Mouse (Mus musculus) limb, embryonic 15.5 days (tissue): ENCODE measurements at regions not wholly inside any gene's neighbourhood (a gene's known extent, or its start where the extent isn't known, plus 50 kb on each side); places are given as distances from the start of the nearest gene placed in this dataset.

Experiments used
- ATAC-seq: fragments of 200-750 bp; cut with Nextera tagmentation; 2 replicates; pipeline ENCODE4 v1.8.0; 2017; ENCODE audit warnings: low read depth, moderate TSS enrichment; ENCODE audit not compliant: insufficient number of reproducible peaks, low FRiP score, low TSS enrichment
- H3K27ac ChIP-seq: fragments of 300-500 bp; sonication (generic); 2 replicates; pipeline ENCODE4 v1.5.1; 2015; ENCODE audit warnings: moderate library complexity, mild to moderate bottlenecking, inconsistent platforms
- H3K27me3 ChIP-seq: fragments of 300-500 bp; sonication (generic); 2 replicates; pipeline ENCODE4 v1.6.1; 2015; ENCODE audit warnings: inconsistent platforms
- H3K36me3 ChIP-seq: fragments of 300-500 bp; sonication (generic); 2 replicates; pipeline ENCODE4 v1.6.1; 2015; ENCODE audit warnings: inconsistent platforms
- H3K4me1 ChIP-seq: fragments of 300-500 bp; sonication (generic); 2 replicates; pipeline ENCODE4 v1.6.1; 2015; ENCODE audit warnings: inconsistent platforms
- H3K4me2 ChIP-seq: fragments of 300-500 bp; sonication (generic); 2 replicates; pipeline ENCODE4 v1.6.1; 2015; ENCODE audit warnings: mild to moderate bottlenecking, inconsistent platforms
- H3K4me3 ChIP-seq: fragments of 300-500 bp; sonication (generic); 2 replicates; pipeline ENCODE4 v1.5.1; 2015; ENCODE audit warnings: mild to moderate bottlenecking, inconsistent platforms
- H3K9ac ChIP-seq: fragments of 300-500 bp; sonication (generic); 2 replicates; pipeline ENCODE4 v1.6.1; 2015; ENCODE audit warnings: inconsistent platforms
- H3K9me3 ChIP-seq: fragments of 300-500 bp; sonication (generic); 2 replicates; pipeline ENCODE4 v1.6.1; 2016; ENCODE audit warnings: inconsistent platforms
- WGBS: fragments of 180-500 bp; shearing (Covaris S2); methylation state at CpG from one replicate; pipeline ENCODE4 v1.1.7; 2015; 5-methylcytosine and 5-hydroxymethylcytosine counted together

DNA sequence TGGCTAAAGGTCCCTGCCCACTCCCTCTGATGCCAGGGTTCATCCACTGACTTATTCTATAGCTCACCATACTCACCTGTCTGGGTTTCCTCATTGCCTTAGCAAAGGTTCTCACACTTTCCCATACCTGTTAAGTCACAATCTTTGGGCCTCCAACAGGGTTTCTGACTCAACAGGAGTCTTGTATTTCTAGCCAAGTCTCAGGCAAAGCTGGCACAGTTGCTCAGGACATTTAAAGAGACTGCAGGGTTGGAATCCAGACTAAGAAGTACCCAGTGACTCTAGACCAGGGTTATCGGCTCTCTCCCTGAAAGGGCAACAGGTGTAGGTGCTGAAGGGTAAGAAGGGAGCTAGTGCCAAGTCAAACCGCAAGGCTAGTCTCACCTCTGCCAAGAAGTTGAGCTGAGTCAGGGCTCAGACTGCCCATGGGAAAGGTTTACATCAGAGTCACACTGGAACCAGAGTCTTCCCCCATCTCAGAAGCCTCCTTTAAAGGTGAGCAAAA is 622.4 kb downstream of the Rnf144a start:
- ATAC-seq = no peak
- H3K36me3 ChIP-seq = no peaks in the 10 kb centered on the region
- no peak overlapping the region for H3K9ac ChIP-seq
- no peak overlapping the region for H3K4me2 ChIP-seq
- H3K9me3 ChIP-seq = no peaks in the 10 kb centered on the region
- no peaks in the 10 kb centered on the region; the same call in 1 of the 2 replicates for H3K4me1 ChIP-seq
- no peaks in the 10 kb centered on the region for H3K27me3 ChIP-seq
- WGBS = 81% methylated on average over 2 of the region's 2 CpGs
- no peak overlapping the region for H3K27ac ChIP-seq
- H3K4me3 ChIP-seq = no peak overlapping the region

DNA sequence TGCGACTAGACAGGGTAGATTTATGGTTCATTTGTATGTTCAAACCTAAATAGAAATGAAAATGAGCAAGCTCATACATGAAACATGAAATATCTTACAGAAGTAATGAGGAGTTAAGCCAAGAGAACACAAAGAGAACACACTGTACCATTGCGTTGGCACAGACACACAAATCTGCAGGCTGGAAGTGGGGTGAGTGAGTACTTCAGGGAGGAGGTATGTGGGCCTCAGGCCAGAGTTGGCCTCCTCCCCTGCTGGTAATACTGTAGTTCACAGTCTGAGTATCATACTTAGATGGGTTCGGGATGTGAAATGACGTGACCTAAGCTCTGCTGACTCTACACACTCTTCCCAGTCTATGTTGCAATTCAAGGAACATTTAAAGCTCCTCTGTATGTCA is 624.1 kb downstream of the Rnf144a start:
- Histone ChIP-seq H3K9me3 (no peaks in the 10 kb centered on the region), H3K27ac (no peak overlapping the region), H3K4me2 (no peak overlapping the region), H3K9ac (no peak overlapping the region), H3K27me3 (no peaks in the 10 kb centered on the region), H3K4me3 (no peak overlapping the region), H3K36me3 (no peaks in the 10 kb centered on the region), H3K4me1 (peaks cover under 1% of the 10 kb centered on the region; the same call in 1 of the 2 replicates)
- WGBS = 75% methylated on average over 4 of the region's 4 CpGs
- no peak for ATAC-seq

DNA sequence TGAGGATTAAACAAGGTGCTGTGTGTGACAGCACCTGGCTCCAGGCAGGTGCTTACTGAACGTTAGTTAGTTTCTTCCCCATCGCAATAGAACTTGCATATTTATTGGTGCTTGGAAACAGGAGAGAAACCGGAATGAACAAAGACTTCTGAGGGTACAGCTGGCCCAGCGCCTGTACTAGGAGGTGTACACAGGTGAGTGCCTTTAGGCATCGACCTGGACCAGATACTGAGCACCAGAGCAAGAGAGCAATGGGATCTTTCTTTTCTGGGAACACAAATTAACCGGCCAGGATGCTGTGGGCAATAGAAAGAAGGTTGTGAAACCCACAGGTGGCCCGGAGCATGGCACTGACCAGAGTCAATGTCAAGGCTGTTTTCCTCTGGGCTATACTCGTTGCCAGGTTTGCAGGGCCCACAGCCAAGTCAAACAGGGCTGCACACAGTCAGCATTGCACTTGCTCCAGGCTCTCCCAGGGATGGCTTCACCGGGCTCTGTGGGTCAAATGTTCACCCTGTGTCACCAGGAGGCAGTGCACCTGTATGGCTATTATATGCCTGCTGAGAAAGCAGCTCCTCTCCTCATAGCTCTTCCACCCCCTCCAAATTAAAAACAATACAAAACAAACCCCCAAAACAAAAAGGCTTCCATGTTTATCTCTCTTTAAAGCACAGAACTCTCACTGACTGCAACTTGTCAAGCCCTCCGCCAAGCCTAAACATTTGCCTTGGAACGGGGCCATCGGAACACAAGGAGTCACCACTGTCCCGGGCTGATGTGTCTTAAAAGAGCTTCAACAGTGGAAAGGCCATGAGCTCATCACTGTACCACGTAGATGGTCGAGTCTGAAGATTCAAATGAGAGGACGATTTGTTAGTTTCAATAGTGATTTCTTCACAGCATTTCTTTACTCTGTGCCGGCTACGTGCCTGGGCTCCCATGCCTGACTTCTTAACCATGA is 629.1 kb downstream of the Rnf144a start:
- Histone ChIP-seq H3K27me3 (no peaks in the 10 kb centered on the region), H3K9ac (no peak overlapping the region), H3K4me1 (0 out of 2 replicates have a peak, but pooled peaks cover 2% of the 10 kb centered on the region), H3K9me3 (no peaks in the 10 kb centered on the region), H3K36me3 (no peaks in the 10 kb centered on the region), H3K4me2 (no peak overlapping the region), H3K27ac (no peak overlapping the region), H3K4me3 (no peak overlapping the region)
- WGBS = 68% methylated on average over 18 of the region's 18 CpGs
- no peak for ATAC-seq

DNA sequence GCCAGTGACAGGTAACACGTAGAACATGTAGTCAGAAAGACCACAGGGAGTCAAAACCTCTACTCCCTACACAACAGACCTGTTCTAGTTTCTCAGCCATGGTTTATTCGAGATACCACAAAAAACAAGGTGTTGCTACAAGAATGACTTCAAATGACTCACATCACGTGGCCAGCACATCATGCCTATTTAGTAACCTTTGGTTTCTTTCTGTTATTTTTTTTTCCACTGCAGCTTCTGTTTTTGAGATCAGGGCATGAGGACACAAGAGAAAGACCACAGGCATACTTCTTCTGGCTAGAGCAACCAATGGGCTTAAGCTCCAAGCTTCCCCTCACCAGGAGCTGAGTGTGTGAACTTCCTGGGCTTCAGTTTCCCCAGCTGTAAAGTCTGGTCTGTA is 630.7 kb downstream of the Rnf144a start:
- no peak overlapping the region for H3K4me3 ChIP-seq
- ATAC-seq = no peak
- H3K27me3 ChIP-seq = no peaks in the 10 kb centered on the region
- H3K9me3 ChIP-seq = no peaks in the 10 kb centered on the region
- 88% methylated on average over 3 of the region's 3 CpGs for WGBS
- no peaks in the 10 kb centered on the region for H3K36me3 ChIP-seq
- H3K27ac ChIP-seq = no peak overlapping the region
- H3K4me1 ChIP-seq = 0 out of 2 replicates have a peak, but pooled peaks cover 2% of the 10 kb centered on the region
- H3K4me2 ChIP-seq = no peak overlapping the region
- H3K9ac ChIP-seq = no peak overlapping the region

DNA sequence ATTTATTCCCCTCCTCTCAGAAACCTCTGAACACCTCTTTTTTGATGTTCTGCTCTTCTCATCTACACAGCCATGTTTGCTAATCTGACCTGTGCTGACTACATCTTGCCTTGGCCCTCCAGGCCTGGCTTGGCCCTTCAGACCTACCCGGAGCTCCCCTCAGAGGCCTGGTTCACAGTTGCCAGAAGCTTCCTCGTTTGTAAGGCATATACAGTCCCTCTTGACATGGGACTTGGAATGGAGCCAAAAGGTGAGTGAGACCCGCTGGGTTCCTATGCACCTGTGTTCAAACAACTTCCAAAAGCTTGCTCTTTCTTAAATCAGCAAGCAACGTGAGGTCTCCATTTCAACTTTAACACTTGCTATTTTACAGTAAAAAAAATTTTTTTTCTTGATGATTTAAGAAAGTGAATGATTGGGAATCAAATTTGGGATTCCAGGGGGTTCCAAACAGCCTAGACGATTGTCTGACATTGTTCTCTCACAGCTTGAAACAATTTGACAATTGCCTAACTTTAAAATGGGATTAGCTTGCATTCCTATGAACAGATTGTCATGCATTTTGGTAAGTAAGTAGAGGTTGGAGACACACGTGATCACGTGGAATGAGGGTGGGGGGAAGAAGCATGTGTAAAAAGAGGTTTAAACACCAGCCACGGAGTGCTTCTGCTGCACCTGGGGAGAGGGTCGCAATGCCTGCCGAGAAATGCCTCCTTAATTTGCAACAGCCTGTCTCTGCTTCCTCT is 631.9 kb downstream of the Rnf144a start:
- Histone ChIP-seq H3K27ac (no peak overlapping the region), H3K9ac (no peak overlapping the region), H3K4me2 (no peak overlapping the region), H3K36me3 (no peaks in the 10 kb centered on the region), H3K4me1 (0 out of 2 replicates have a peak, but pooled peaks cover 2% of the 10 kb centered on the region), H3K9me3 (no peaks in the 10 kb centered on the region), H3K27me3 (no peaks in the 10 kb centered on the region), H3K4me3 (no peak overlapping the region)
- WGBS = 27% methylated on average over 10 of the region's 10 CpGs
- ATAC-seq = no peak

DNA sequence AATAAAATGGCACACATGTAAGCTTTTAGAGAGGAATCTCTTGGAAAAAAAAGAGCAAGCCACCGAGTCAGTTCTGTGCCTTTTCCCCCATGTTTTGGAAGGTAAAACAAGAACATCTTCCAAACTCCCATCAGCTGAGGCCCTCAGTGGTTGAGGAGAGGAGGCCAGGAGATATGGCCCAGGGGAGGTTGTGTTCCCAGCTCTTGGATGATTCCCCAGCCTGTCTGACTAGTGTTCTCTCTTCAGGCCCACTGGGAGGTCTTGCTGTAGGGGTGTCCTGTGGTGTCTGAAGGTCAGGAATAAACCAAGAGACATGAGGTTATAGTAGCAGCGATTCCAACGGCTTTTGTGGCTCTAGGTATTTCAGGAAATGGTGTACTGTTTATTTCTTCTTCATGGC is 643.2 kb downstream of the Rnf144a start:
- H3K9ac ChIP-seq = no peak overlapping the region
- 64% methylated on average over 3 of the region's 3 CpGs for WGBS
- H3K4me3 ChIP-seq = no peak overlapping the region
- H3K27me3 ChIP-seq = no peaks in the 10 kb centered on the region
- H3K36me3 ChIP-seq = no peaks in the 10 kb centered on the region
- H3K27ac ChIP-seq = no peak overlapping the region
- H3K9me3 ChIP-seq = no peaks in the 10 kb centered on the region
- ATAC-seq = no peak
- H3K4me1 ChIP-seq = no peaks in the 10 kb centered on the region
- no peak overlapping the region for H3K4me2 ChIP-seq

DNA sequence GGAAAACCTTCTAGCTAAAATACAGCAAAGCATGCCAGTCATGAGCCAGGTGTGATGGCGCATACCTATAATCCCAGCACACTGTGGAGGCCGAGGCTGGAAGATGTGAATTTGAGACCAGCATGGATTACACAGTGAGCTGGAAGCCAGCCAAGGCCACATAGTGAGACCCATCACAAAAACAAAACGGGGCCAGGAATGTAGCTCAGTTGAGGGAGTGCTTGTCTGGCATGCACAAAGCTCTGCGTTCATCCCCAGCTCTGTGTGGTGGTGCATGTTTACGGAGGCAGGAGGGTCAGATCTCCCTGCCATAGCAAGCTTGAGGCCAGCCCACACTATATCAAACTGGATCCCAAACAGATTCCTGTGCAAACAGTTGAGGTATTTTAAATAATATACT is 646.4 kb downstream of the Rnf144a start:
- H3K27me3 ChIP-seq = no peaks in the 10 kb centered on the region
- H3K4me2 ChIP-seq = no peak overlapping the region
- no peaks in the 10 kb centered on the region for H3K4me1 ChIP-seq
- 36% methylated on average over 5 of the region's 5 CpGs for WGBS
- H3K36me3 ChIP-seq = no peaks in the 10 kb centered on the region
- no peak overlapping the region for H3K4me3 ChIP-seq
- H3K9me3 ChIP-seq = no peaks in the 10 kb centered on the region
- ATAC-seq = no peak
- H3K9ac ChIP-seq = no peak overlapping the region
- no peak overlapping the region for H3K27ac ChIP-seq

DNA sequence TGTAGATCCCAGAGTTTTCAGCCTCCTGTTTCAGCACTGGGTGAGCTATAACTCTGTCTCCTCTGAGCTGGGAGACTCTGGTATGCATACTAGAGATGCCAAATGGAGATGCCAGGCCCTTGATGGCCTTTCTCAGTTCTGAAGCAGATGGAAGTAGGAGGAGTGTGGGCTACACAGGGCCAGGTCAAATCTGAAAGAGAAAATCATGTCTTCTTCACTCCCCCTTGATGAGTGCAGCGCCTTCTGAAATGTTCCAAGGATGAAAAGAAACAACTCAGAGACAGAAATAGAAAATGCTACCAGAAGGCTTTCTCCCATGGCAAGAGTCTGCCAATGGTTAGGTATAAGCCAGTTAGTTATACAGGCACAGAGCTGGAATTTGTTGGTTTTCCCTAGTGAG is 652.0 kb downstream of the Rnf144a start:
- no peaks in the 10 kb centered on the region for H3K9me3 ChIP-seq
- no peaks in the 10 kb centered on the region for H3K4me1 ChIP-seq
- no peaks in the 10 kb centered on the region for H3K27me3 ChIP-seq
- H3K9ac ChIP-seq = no peak overlapping the region
- H3K27ac ChIP-seq = no peak overlapping the region
- 97% methylated on average over 1 of the region's 1 CpGs for whole genome bisulfite sequencing
- H3K36me3 ChIP-seq = no peaks in the 10 kb centered on the region
- H3K4me2 ChIP-seq = no peak overlapping the region
- no peak for ATAC-seq
- H3K4me3 ChIP-seq = no peak overlapping the region

DNA sequence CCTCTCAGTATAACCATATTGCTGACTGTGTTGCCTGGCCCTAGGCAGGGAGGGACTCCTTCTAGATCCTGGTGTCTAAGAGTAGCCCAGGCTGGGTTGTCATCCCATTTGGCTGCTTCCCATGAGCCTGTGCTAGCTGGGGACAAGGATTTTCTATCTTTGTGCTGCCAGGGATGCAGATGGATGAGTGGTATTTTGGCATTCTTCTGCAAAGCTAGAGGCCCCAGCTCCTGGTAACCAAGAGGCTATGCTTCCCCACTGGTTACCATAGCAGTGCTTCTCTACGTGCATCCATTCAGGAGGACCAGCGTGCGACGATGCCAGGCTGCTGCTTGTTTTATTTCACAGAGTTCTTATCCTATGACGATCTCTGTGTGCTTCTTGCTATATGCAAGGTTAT is 658.0 kb downstream of the Rnf144a start:
- Histone ChIP-seq H3K4me1 (no peaks in the 10 kb centered on the region), H3K27ac (no peak overlapping the region), H3K36me3 (no peaks in the 10 kb centered on the region), H3K4me3 (no peak overlapping the region), H3K4me2 (no peak overlapping the region), H3K27me3 (no peaks in the 10 kb centered on the region), H3K9me3 (no peaks in the 10 kb centered on the region), H3K9ac (no peak overlapping the region)
- no peak for ATAC-seq
- WGBS = 80% methylated on average over 5 of the region's 5 CpGs

DNA sequence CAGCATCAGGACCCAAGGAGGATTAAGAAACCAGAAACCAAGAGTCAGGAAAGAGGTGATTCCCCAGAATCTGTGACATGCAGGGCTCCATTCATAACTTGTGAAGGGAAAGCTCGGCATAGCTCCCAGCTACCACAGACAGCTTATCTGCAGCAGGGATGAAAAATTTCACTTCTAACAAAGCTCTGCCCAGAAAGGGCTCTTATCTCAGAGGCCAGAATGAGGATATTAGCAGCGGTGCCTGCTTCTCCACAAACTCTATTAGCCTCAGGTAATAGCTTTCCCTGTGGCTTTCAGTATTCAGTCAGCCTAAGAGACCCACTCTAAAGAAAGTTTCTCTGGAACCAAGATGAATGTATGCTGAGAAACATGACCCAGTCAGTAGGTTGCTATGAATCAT is 636.9 kb upstream of the Id2 start:
- H3K27ac ChIP-seq = no peak overlapping the region
- H3K4me2 ChIP-seq = no peak overlapping the region
- no peaks in the 10 kb centered on the region for H3K9me3 ChIP-seq
- WGBS = 56% methylated on average over 2 of the region's 2 CpGs
- no peak overlapping the region for H3K4me3 ChIP-seq
- H3K36me3 ChIP-seq = no peaks in the 10 kb centered on the region
- H3K27me3 ChIP-seq = no peaks in the 10 kb centered on the region
- ATAC-seq = no peak
- no peak overlapping the region for H3K9ac ChIP-seq
- H3K4me1 ChIP-seq = no peaks in the 10 kb centered on the region

DNA sequence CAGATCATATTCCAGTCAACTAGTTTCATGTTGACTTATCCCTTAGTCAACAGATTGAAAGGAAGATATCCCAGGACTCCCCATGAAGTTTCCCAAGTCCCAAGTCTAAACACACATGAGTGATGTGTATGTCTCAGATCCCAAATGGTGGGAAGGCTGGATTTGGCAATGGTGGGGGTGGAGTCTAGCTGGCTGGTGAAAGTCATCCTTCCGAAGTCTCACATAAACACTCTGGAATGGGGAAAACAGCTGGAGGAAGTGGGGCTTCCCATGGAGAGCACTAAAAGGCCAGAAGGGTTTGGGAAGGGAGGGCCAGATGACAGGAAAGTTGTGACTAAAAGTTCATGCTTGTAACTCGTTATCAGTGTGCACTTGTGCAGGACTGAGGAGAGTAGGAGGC is 628.8 kb upstream of the Id2 start:
- ATAC-seq = no peak
- 18% methylated on average over 2 of the region's 2 CpGs for WGBS
- no peak overlapping the region for H3K27ac ChIP-seq

DNA sequence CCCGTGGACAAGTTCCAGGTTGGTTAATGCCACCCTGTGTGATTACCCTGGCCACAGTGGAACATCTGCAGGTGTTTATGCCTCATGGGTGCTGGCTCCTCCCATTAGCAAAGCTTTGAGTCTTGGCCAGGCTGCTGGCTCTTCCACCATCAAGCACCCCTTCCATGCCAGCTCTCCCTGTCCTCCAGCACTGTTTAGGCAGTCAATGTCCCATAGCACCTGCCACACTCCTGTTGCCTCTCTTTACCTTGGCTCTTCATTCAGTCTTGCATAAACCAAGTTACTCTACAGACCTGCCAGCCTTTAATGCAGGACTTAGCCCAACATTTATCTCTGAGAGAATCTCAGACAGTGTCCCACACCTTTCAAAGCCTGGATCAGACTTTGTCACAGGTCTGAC is 614.2 kb upstream of the Id2 start:
- ATAC-seq = no peak
- H3K4me2 ChIP-seq = no peak overlapping the region
- WGBS = 77% methylated on average over 1 of the region's 1 CpGs
- H3K9ac ChIP-seq = no peak overlapping the region
- no peaks in the 10 kb centered on the region for H3K4me1 ChIP-seq
- no peaks in the 10 kb centered on the region for H3K9me3 ChIP-seq
- H3K27ac ChIP-seq = no peak overlapping the region
- no peak overlapping the region for H3K4me3 ChIP-seq
- H3K36me3 ChIP-seq = no peaks in the 10 kb centered on the region
- no peaks in the 10 kb centered on the region for H3K27me3 ChIP-seq

More for the DNA sequence above, 628.8 kb upstream of the Id2 start:
- Histone ChIP-seq H3K36me3 (no peaks in the 10 kb centered on the region), H3K4me3 (no peak overlapping the region), H3K9me3 (no peaks in the 10 kb centered on the region), H3K4me1 (no peaks in the 10 kb centered on the region), H3K4me2 (no peak overlapping the region), H3K9ac (no peak overlapping the region), H3K27me3 (no peaks in the 10 kb centered on the region)
